Mouse (Mus musculus): Measurements from ENCODE around the gene Phf10. TPM values are rescaled to one million over a fixed set of nuclear protein-coding genes. Genes with fewer than 3 reads are reported as not detected.
"Not testable (repeated sequence)": the region's sequence is repeated elsewhere in the genome, so short reads cannot be mapped to it uniquely, and the experiment has no call there.

The Phf10 gene
- polyA plus RNA-seq, 1 experiment from 2014 or later = 119 TPM

DNA sequence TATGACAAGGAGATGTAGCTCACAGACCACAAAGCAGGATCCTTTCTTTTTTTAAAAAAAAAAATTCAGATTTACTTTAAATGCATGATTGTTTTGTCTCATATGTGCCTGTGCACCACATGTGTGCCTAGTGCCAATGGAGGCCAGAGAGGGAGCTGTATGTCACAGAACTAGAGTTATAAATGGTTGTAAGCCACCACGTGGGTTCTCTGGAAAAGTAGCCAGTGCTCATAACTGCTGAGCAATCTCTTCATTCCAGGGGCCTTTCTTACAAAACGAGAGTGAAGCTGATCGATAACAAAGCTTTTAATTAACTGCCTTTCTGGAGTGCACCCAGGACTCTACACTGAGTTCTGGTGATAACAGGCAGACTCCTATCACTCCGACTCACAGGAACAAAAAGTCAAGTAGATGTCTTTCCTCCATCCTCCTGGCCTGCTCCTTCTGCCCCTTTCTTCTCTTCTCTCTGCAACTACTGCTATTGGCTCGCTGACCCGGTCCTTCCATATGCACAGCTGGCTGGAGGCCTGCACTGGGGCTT lies 7.4 kb upstream of the Phf10 start:
- H3K4me2 ChIP-seq; H3K27me3 ChIP-seq (replicated peaks); H3K36me3 ChIP-seq; H3K9ac ChIP-seq; H3K27ac ChIP-seq; H3K4me3 ChIP-seq; H3K9me3 ChIP-seq (replicated peaks); H3K4me1 ChIP-seq: not testable (repeated sequence)
- ATAC-seq = peak; percentile 84
- no CpG with 5 or more reads among the region's 6 CpGs for WGBS (ENCODE audit: insufficient replicate concordance)

DNA sequence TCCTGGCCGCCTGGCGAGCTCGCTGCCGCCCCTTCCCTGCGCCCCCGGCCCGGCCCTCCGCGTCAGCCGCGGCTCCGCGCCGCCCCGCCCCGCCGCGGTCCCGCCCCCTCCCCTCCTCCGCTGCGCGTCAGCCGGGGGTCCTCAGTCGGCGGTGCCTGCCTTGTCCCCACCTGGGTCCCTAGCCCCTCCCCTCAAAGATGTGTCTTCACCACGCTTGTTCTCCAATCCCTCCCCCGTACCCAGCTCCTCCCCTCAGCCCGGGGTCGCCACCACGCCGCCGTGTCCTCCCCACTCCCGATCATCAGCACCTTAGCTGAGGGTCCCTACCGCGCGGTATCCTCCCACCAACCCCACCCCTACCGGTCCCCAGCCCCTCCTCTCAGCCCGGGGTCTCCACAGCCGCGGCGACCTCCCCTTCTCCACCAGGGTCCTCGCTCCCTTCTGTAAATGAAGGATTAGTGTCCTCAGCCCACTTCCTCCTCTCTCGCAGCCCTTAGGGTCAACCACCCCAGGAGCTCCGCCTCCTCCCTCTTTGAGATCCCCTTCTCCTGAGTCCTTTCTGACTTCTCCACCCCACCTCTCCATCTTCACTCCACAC lies 583 bp upstream of the Phf10 start:
- not testable (repeated sequence) for H3K27ac ChIP-seq; H3K4me3 ChIP-seq; H3K4me2 ChIP-seq; H3K27me3 ChIP-seq (replicated peaks); H3K9me3 ChIP-seq (replicated peaks); H3K9ac ChIP-seq
- no CpG with 5 or more reads among the region's 44 CpGs for WGBS (ENCODE audit: insufficient replicate concordance)
- Histone ChIP-seq H3K36me3 (peaks cover 19% of the 10 kb centered on the region), H3K4me1 (peaks cover 30% of the 10 kb centered on the region)
- peak; percentile 65 for ATAC-seq

GRCm38 (mm10) chr17:14960520-14960919 lies 553 bp downstream of the Phf10 start:
- peak; percentile 21; the same call in 1 of the 2 replicates for ATAC-seq
- WGBS (ENCODE audit: insufficient replicate concordance) = 7% methylated on average over 19 of the region's 23 CpGs
- peak overlapping the region; percentile 90 for H3K27ac ChIP-seq

GRCm38 (mm10) chr17:14959979-14960378 lies 1.1 kb downstream of the Phf10 start:
- Histone ChIP-seq H3K9me3 (replicated peaks) (no peaks in the 10 kb centered on the region), H3K27ac (peak overlapping the region; percentile 64), H3K4me2 (peak overlapping the region; percentile 84), H3K36me3 (peaks cover 29% of the 10 kb centered on the region), H3K4me1 (peaks cover 35% of the 10 kb centered on the region), H3K9ac (peak overlapping the region; percentile 70), H3K27me3 (replicated peaks) (no peaks in the 10 kb centered on the region), H3K4me3 (peak overlapping the region; percentile 84)
- WGBS (ENCODE audit: insufficient replicate concordance) = 27% methylated on average over 3 of the region's 3 CpGs
- ATAC-seq = no peak

More at GRCm38 (mm10) chr17:14960520-14960919, 553 bp downstream of the Phf10 start:
- H3K36me3 ChIP-seq = peaks cover 28% of the 10 kb centered on the region
- peak overlapping the region; percentile 84 for H3K4me3 ChIP-seq
- no peaks in the 10 kb centered on the region for H3K27me3 ChIP-seq (replicated peaks)
- H3K4me2 ChIP-seq = peak overlapping the region; percentile 84
- peak overlapping the region; percentile 97 for H3K9ac ChIP-seq
- peaks cover 35% of the 10 kb centered on the region for H3K4me1 ChIP-seq
- no peaks in the 10 kb centered on the region for H3K9me3 ChIP-seq (replicated peaks)

DNA sequence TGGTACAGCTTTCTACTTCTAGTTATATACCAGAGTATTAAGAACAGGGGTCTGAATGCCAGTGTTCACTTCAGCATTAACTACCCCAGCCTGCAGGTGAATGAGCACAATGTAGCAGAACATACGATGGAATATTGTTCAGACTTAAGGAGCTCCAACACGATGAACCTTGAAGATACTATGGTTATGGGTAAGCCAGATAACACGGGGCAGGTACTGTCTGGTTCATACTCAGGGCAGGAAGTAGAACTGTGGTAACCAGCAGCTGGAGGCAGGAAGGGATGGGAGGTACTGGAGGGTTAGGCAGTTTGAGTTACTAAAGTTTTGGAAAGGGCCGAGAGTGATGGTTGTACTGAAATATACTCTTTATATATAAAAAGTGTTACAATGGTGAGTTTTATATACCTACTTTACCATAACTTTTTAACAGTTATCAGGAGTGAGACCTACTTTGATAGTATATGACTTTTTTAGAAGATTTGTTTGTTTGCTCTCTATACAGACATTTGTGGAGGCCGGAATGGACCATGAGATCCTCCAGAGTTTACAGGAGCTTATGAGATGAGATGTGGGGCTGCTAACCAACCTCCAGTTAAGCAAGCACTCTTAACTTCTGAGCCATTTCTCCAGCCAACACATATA lies 2.3 kb downstream of the Phf10 start:
- Histone ChIP-seq H3K4me1 (peaks cover 40% of the 10 kb centered on the region), H3K4me3 (peak overlapping the region; percentile 84), H3K36me3 (peaks cover 40% of the 10 kb centered on the region), H3K27ac (0 out of 2 replicates have a peak overlapping the region, but pooled peaks have one; percentile 62), H3K9ac (peak overlapping the region; percentile 48), H3K4me2 (peak overlapping the region; percentile 84), H3K9me3 (replicated peaks) (no peaks in the 10 kb centered on the region), H3K27me3 (replicated peaks) (no peaks in the 10 kb centered on the region)
- no peak for ATAC-seq
- 46% methylated on average over 5 of the region's 5 CpGs for WGBS (ENCODE audit: insufficient replicate concordance)

- 62% methylated on average over 8 of the region's 8 CpGs for WGBS (ENCODE audit: insufficient replicate concordance)
- ATAC-seq = peak; percentile 81
- H3K36me3 ChIP-seq = peaks cover 86% of the 10 kb centered on the region
- no peak overlapping the region for H3K4me2 ChIP-seq
- peak overlapping the region; percentile 23; the same call in 1 of the 2 replicates for H3K27ac ChIP-seq
- no peak overlapping the region for H3K4me3 ChIP-seq
- H3K9me3 ChIP-seq (replicated peaks) = no peaks in the 10 kb centered on the region
- H3K9ac ChIP-seq = no peak overlapping the region
- H3K27me3 ChIP-seq (replicated peaks) = no peaks in the 10 kb centered on the region
- H3K4me1 ChIP-seq = peaks cover 32% of the 10 kb centered on the region
These were observed 7.6 kb downstream of the Phf10 start for GRCm38 (mm10) chr17:14953452-14953851.

DNA sequence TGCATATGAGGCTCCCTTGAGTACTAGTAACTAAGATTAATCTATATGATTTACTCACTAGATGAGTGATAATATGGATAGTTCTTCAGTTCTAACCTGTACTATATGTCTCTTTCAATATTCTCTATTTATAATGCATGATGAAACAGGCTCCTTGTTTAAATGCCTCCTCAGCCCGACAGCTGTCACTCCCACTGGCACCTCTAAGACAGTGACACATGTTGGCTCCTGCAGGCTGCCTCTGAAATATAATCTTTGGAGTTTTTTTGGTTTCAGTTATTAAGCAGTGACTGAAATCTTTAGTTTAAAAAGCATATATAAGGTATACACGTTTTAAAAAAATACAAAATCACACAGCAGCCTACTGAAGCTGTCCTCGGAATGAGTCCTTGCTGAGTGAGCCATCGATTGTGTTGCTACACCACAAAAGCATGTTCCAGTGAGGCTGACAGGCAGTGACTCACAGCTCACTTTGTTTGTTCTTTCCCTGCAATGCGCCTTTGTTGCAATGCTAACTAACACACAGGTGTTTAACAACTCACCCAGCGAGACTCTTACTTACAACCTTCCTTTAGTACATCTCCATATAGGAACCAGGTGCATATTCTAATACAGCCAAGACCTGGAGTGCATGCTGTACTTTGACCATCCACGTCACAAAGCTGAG lies 11.8 kb downstream of the Phf10 start:
- peaks cover 91% of the 10 kb centered on the region for H3K36me3 ChIP-seq
- no peak for ATAC-seq

GRCm38 (mm10) chr17:14944551-14944950 lies 16.5 kb downstream of the Phf10 start:
- 87% methylated on average over 1 of the region's 1 CpGs for WGBS (ENCODE audit: insufficient replicate concordance)
- peak overlapping the region; percentile 96 for H3K4me3 ChIP-seq
- H3K36me3 ChIP-seq = peaks cover 48% of the 10 kb centered on the region

More for the DNA sequence above, 11.8 kb downstream of the Phf10 start:
- Histone ChIP-seq H3K4me3 (no peak overlapping the region), H3K4me1 (peaks cover 24% of the 10 kb centered on the region), H3K4me2 (no peak overlapping the region), H3K9me3 (replicated peaks) (no peaks in the 10 kb centered on the region), H3K9ac (no peak overlapping the region), H3K27me3 (replicated peaks) (no peaks in the 10 kb centered on the region), H3K27ac (no peak overlapping the region)
- 80% methylated on average over 7 of the region's 7 CpGs for WGBS (ENCODE audit: insufficient replicate concordance)

DNA sequence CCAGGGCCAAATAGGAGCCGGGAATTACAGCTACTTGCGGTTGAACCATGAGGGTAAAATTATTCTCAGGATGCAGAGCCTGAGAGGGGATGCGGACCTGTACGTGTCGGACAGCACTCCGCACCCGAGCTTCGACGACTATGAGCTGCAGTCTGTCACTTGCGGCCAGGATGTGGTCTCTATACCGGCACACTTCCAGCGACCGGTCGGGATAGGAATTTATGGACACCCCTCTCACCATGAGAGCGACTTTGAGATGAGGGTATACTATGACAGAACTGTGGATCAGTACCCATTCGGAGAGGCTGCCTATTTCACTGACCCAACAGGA lies 17.4 kb downstream of the Phf10 start:
- ATAC-seq = peak; percentile 6; the same call in 1 of the 2 replicates
- H3K27ac ChIP-seq = peak overlapping the region; percentile 84
- H3K36me3 ChIP-seq = peaks cover 41% of the 10 kb centered on the region
- H3K4me1 ChIP-seq = peaks cover 28% of the 10 kb centered on the region
- H3K4me3 ChIP-seq = peak overlapping the region; percentile 96
- peak overlapping the region; percentile 88 for H3K9ac ChIP-seq
- H3K9me3 ChIP-seq (replicated peaks) = no peaks in the 10 kb centered on the region
- 10% methylated on average over 16 of the region's 16 CpGs for WGBS (ENCODE audit: insufficient replicate concordance)
- no peaks in the 10 kb centered on the region for H3K27me3 ChIP-seq (replicated peaks)
- H3K4me2 ChIP-seq = peak overlapping the region; percentile 95

More at GRCm38 (mm10) chr17:14944551-14944950, 16.5 kb downstream of the Phf10 start:
- H3K27me3 ChIP-seq (replicated peaks) = no peaks in the 10 kb centered on the region
- H3K4me2 ChIP-seq = peak overlapping the region; percentile 95
- ATAC-seq = no peak
- no peak overlapping the region for H3K27ac ChIP-seq
- no peaks in the 10 kb centered on the region for H3K9me3 ChIP-seq (replicated peaks)
- H3K4me1 ChIP-seq = peaks cover 28% of the 10 kb centered on the region
- H3K9ac ChIP-seq = peak overlapping the region; percentile 88; the same call in 1 of the 2 replicates

DNA sequence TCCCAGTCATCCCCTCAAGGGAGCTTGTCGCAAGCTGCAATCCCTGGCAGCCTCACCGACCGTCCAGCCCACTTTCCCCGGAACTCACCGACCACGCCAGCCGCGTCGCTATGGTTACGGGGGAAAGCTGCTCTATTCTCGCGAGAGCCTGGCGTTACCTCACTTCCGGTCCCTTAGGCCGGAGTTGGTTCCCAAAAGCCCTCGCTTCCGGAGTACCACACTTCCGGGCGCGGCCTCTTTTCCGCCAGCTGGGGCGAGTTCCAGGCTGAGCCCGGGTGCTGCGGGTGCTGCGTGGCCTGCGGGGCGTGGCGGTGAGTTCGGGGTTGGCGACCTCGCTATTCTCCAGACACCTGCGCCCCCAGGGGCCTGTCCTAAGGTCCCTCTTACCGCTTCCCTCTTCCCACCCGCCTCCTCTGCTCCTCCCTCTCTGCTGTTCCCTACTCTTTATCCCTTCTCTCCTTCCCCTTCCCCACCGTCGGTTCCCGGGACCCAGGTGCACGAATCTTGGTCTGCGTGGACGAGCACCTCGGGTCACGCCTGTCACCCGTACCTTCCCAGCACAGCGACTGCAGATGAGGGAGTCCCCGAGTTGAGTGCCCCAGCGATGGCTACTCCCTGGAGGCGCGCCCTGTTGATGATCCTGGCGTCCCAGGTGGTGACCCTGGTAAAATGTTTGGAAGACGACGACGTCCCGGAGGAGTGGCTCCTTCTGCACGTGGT lies 17.9 kb downstream of the Phf10 start, which contains the start of the genes Wdr27 and 1600012H06Rik:
Gene Wdr27, minus strand, starts transcription at position 150 of the 720 bp plus-strand sequence.
Gene 1600012H06Rik, plus strand, starts transcription at position 176 of the 720 bp plus-strand sequence.
- Histone ChIP-seq H3K9ac (peak within 1 kb of the TSS; percentile 88), H3K27ac (peak within 1 kb of the TSS; percentile 84), H3K27me3 (replicated peaks) (no peaks in the 10 kb centered on the region), H3K4me3 (peak within 1 kb of the TSS; percentile 96), H3K36me3 (peaks cover 36% of the 10 kb centered on the region), H3K4me2 (peak within 1 kb of the TSS; percentile 95), H3K9me3 (replicated peaks) (no peaks in the 10 kb centered on the region), H3K4me1 (peaks cover 28% of the 10 kb centered on the region)
- 1% methylated on average over 54 of the region's 54 CpGs for WGBS (ENCODE audit: insufficient replicate concordance)
- peak; percentile 98 for ATAC-seq

DNA sequence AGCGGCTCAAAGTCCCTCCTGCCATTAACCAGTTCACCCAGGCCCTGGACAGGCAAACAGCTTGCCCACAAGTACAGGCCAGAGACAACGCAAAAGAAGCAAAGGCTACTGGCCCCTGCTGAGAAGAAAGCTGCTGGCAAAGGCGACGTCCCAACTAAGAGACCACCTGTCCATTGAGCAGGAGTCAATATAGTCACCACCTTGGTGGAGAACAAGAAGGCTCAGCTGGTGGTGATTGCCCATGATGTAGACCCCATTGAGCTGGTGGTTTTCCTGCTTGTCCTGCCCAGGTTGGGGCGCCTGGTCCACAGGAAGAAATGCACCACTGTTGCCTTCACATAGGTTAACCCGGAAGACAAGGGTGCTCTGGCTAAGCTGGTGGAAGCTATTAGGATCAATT lies 18.9 kb downstream of the Phf10 start:
- H3K9ac ChIP-seq = peak overlapping the region; percentile 88; the same call in 1 of the 2 replicates
- 69% methylated on average over 6 of the region's 6 CpGs for WGBS (ENCODE audit: insufficient replicate concordance)

More for the DNA sequence above, 18.9 kb downstream of the Phf10 start:
- H3K27me3 ChIP-seq (replicated peaks); H3K27ac ChIP-seq; ATAC-seq; H3K9me3 ChIP-seq (replicated peaks): not testable (repeated sequence)
- peaks cover 30% of the 10 kb centered on the region for H3K36me3 ChIP-seq
- peak overlapping the region; percentile 95 for H3K4me2 ChIP-seq
- peak overlapping the region; percentile 96 for H3K4me3 ChIP-seq
- peaks cover 28% of the 10 kb centered on the region for H3K4me1 ChIP-seq

Measured in liver, embryonic 12.5 days (tissue).